Mouse (Mus musculus): ENCODE data around the gene Ddb2. TPM values are rescaled to one million over a fixed set of nuclear protein-coding genes. Genes with fewer than 3 reads are reported as not detected.

The Ddb2 gene
- total RNA-seq, 2 experiments from 2014 or later = 10.4 to 10.9 TPM

DNA sequence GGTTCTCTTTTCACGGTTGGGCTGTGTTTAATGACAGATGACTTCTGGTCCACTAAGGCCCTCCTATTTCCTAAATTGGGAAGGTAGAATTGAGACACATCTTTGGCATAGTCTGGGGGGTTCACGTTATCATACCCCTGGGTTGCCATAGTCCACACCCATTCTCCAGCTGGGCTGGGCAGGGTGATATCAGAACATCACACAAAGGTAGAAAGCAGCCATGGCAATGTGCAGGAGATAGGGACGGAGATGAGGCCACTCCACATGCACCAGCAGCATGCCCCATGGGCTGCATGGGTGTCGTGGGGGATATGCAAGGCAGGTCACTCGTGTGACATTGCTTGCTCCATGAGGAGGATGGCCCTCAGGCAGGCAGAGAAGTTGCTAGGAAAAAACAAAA is 73.2 kb downstream of the Ddb2 start:
- intact Hi-C loops (cut with DNase I) = loop anchor here (10.0 kb wide), 1 partner anchor 421 kb away; no protein-coding TSS in a partner anchor
- DNase-seq (ENCODE audit: low spot score in 2 of 2) = no peak

- intact Hi-C loops (cut with DNase I) = loop anchor here (10.0 kb wide), 1 partner anchor 422 kb away; no protein-coding TSS in a partner anchor
Measured at GRCm38 (mm10) chr2:91162952-91163351, 73.8 kb downstream of the Ddb2 start.

More at GRCm38 (mm10) chr2:91162952-91163351, 73.8 kb downstream of the Ddb2 start:
- no peak for DNase-seq (ENCODE audit: low spot score in 2 of 2)

Other genes with a start within 250 kb of the Ddb2 start
- gene Rapsn, start 201.4 kb downstream of the Ddb2 start, total RNA-seq (2021) = under 1 TPM; 0.24 to 0.36 TPM
- 100 to 1,000 TPM; 203 to 208 TPM for gene Psmc3, start 183.0 kb downstream of the Ddb2 start, total RNA-seq (2021)
- 10 to 100 TPM; 26.2 to 32.9 TPM for gene Slc39a13, start 166.6 kb downstream of the Ddb2 start, total RNA-seq (2021)
- gene Spi1, start 154.6 kb downstream of the Ddb2 start, total RNA-seq (2021) = 1 to 10 TPM; 4.3 to 4.7 TPM
- gene Mybpc3, start 118.8 kb downstream of the Ddb2 start, total RNA-seq (2021) = 1 to 10 TPM in 1 of 2 experiments, under 1 TPM in 1; 0.91 to 1.8 TPM
- 100 to 1,000 TPM; 202 to 239 TPM for gene Madd, start 53.1 kb downstream of the Ddb2 start, total RNA-seq (2021)
- 1 to 10 TPM; 1.9 to 2.3 TPM for gene Nr1h3, start 34.1 kb downstream of the Ddb2 start, total RNA-seq (2021)
- gene Acp2, start 34.1 kb downstream of the Ddb2 start, total RNA-seq (2021) = 10 to 100 TPM; 51.0 to 54.8 TPM
- 10 to 100 TPM; 46.8 TPM for gene Pacsin3, start 19.0 kb upstream of the Ddb2 start, total RNA-seq (2021)
- 10 to 100 TPM; 63.3 to 65.6 TPM for gene Arfgap2, start 28.0 kb upstream of the Ddb2 start, total RNA-seq (2021)
- gene 1110051M20Rik, start 207.7 kb upstream of the Ddb2 start, total RNA-seq (2021) = 10 to 100 TPM; 84.7 to 89.4 TPM
- gene Lrp4, start 220.5 kb upstream of the Ddb2 start, total RNA-seq (2021) = 10 to 100 TPM; 27.2 to 28.2 TPM